Mouse (Mus musculus): ENCODE data around the gene Hist1h2ad.
"Not testable (repeated sequence)": the region's sequence is repeated elsewhere in the genome, so short reads cannot be mapped to it uniquely, and the experiment has no call there.

DNA sequence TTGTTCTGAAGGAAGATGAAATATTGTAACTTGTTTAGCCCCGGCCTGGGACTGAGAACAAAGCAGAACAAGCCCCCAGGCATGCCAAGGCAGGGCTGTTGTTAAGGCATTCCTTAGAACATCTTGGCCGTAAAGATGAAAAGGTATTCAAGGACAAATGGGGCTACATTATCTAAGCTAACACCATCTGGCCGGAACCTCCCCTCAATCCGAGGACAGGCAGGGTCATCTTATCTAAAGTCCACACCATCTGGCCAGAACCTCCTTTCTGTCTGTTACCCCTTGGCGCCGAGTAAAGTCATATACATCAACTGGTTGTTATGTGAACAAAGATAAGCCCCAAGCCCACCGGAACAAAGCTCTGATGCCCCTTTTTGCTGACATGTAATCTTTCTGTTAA lies 17.7 kb downstream of the Hist1h2ad start:
- TF ChIP-seq GATA1, TAL1 (IDR thresholded peaks at IDR 0.05; ENCODE audit: low read length): not testable (repeated sequence)

All from erythroblast, embryonic 14.5 days (primary cell).